Comparison of ENCODE assay signal across 8 mouse cellular contexts in genomic region chr14:48134344-48134743, GRCm38 (mm10). TPM values are rescaled to one million over a fixed set of nuclear protein-coding genes. Genes with fewer than 3 reads are reported as not detected.
DNase-seq lines count a peak whose midpoint lies in the region; ATAC-seq and TF ChIP-seq lines count a peak whose summit lies in the region.

No protein-coding gene starts in this region.

- peak overlapping the region; percentile 60 for H3K27ac ChIP-seq in embryonic facial prominence, embryonic 10.5 days (replicated peaks)
- no peak overlapping the region for H3K27ac ChIP-seq in intestine, postnatal 0 days (ENCODE audit: low read depth, low read length)

- peak overlapping the region; percentile 29 for H3K4me3 ChIP-seq in embryonic facial prominence, embryonic 10.5 days
- no peak overlapping the region for H3K4me3 ChIP-seq in intestine, postnatal 0 days (ENCODE audit: low read depth, low read length)

- H3K36me3 ChIP-seq in embryonic facial prominence, embryonic 10.5 days (replicated peaks) = 0 out of 2 replicates have a peak, but pooled peaks cover 2% of the 10 kb centered on the region
- H3K36me3 ChIP-seq in intestine, postnatal 0 days (ENCODE audit: control insufficient read depth, insufficient read depth) = no peaks in the 10 kb centered on the region

- peak; percentile 61 for DNase-seq in adrenal gland, postnatal 10 days
- peak; percentile 65 for DNase-seq in embryonic facial prominence, embryonic 10.5 days (ENCODE audit: low spot score)
- DNase-seq in lung, adult 18-20 months = peak; percentile 46 to 65
- DNase-seq in layer of hippocampus, postnatal 10 days (ENCODE audit: low spot score in 2 of 2) = no peak
- DNase-seq in thymus, adult 18-20 months = no peak
- no peak for DNase-seq in urinary bladder, adult 18-20 months (ENCODE audit: low spot score in 2 of 2)
- no peak for DNase-seq in left cerebral cortex, adult 9 months (ENCODE audit: low spot score in 2 of 2)

- peaks cover 97% of the 10 kb centered on the region for H3K4me1 ChIP-seq in embryonic facial prominence, embryonic 10.5 days
- peaks cover 10% of the 10 kb centered on the region for H3K4me1 ChIP-seq in intestine, postnatal 0 days (replicated peaks; ENCODE audit: control insufficient read depth, insufficient read depth, low read length)

- no peaks in the 10 kb centered on the region for H3K27me3 ChIP-seq in embryonic facial prominence, embryonic 10.5 days (replicated peaks; ENCODE audit: low read depth, poor library complexity, severe bottlenecking)
- no peaks in the 10 kb centered on the region for H3K27me3 ChIP-seq in intestine, postnatal 0 days (replicated peaks; ENCODE audit: control insufficient read depth, insufficient read depth, low read length)

- no peak overlapping the region for H3K9ac ChIP-seq in intestine, postnatal 0 days (ENCODE audit: low read depth, low read length)

- WGBS in embryonic facial prominence, embryonic 10.5 days = 11% methylated on average over 7 of the region's 7 CpGs
- 50% methylated on average over 7 of the region's 7 CpGs for WGBS in intestine, postnatal 0 days

- no peaks in the 10 kb centered on the region for H3K9me3 ChIP-seq in embryonic facial prominence, embryonic 10.5 days
- H3K9me3 ChIP-seq in intestine, postnatal 0 days (ENCODE audit: control insufficient read depth) = no peaks in the 10 kb centered on the region

- no peak for TF ChIP-seq CTCF in intestine, postnatal 0 days (IDR thresholded peaks at IDR 0.05; ENCODE audit: low read depth)

- ATAC-seq in intestine, postnatal 0 days = no peak

- peak overlapping the region; percentile 68; the same call in 1 of the 2 replicates for H3K4me2 ChIP-seq in intestine, postnatal 0 days (replicated peaks; ENCODE audit: low read depth)

RNA-seq across cellular contexts. Expression of gene Peli2, which starts 13.7 kb away (rescaled TPM):
- total RNA-seq in adrenal gland, postnatal 10 days (2021) = 10 to 100 TPM; 23.9 to 29.1 TPM
- polyA plus RNA-seq in embryonic facial prominence, embryonic 10.5 days (2016; fragmentation: Nextera tagmentation; extraction: Ambion mirVana) = 8.0 and 9.4 TPM in 2 replicates
- polyA plus RNA-seq in intestine, postnatal 0 days (2015; fragmentation: Nextera tagmentation; extraction: Ambion mirVana) = 2.0 and 2.1 TPM in 2 replicates
- 10 to 100 TPM; 20.4 to 23.5 TPM for total RNA-seq in layer of hippocampus, postnatal 10 days (2021)

Comparison
In these comparisons a context has a peak if more than half of its experiments do, and no peak if none do; other contexts are left out.
1. DNase-seq: peak in adrenal gland, postnatal 10 days (single experiment), embryonic facial prominence, embryonic 10.5 days (single experiment) and lung, adult 18-20 months (2 of 2); none in layer of hippocampus, postnatal 10 days (0 of 2), thymus, adult 18-20 months (0 of 2), urinary bladder, adult 18-20 months (0 of 2) and left cerebral cortex, adult 9 months (0 of 2).